Mouse (Mus musculus) lung, adult 2 months (tissue): Measurements from ENCODE around the gene Ap5s1.

Experiments
- CTCF ChIP-seq: fragments of 200-500 bp; IDR thresholded peaks from 2 replicates; pipeline ENCODE4 v1.5.1; 2011; ENCODE audit warnings: mild to moderate bottlenecking, low read length, control low read depth; ENCODE audit not compliant: insufficient read depth
- POLR2A ChIP-seq: fragments of 200-500 bp; IDR thresholded peaks from 2 replicates; pipeline ENCODE4 v1.6.1; 2011; ENCODE audit warnings: low read depth, mild to moderate bottlenecking, control low read depth, low read length, borderline replicate concordance; ENCODE audit errors: extremely low read depth

DNA sequence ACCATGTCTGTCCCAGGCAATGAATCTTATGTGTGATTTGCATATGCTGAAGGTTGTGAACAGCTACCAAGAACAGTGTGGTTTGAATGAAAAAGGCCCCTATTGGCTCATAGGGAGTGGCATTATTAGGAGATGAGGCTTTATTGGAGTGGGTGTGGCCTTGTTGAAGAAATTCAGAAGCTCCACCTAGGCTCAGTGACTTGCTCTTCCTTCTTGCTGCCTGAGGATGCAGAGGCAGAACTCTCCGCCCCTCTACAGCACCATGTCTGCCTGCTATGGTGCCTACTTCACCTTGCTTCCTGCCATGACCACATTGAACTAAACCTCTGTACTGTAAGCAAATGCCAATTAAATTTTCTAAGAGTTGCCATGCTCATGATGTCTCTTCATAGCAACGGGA lies 25.7 kb downstream of the Ap5s1 start:
- TF ChIP-seq CTCF, result no peak
- TF ChIP-seq POLR2A, result no peak
